ENCODE assay signal across 21 mouse cellular contexts in genomic region chr3:108879836-108880435, GRCm38 (mm10). TPM values are rescaled to one million over a fixed set of nuclear protein-coding genes. Genes with fewer than 3 reads are reported as not detected.
DNase-seq lines count a peak whose midpoint lies in the region; ATAC-seq and TF ChIP-seq lines count a peak whose summit lies in the region.
"Had no signal": no experiment of that assay in that cellular context is flagged by ENCODE, and none has a peak within 500 bp of the region (broad histone marks: within the 10 kb centered on the region; RNA-seq: fewer than 3 reads in every experiment).

No protein-coding gene starts in this region.

- H3K27ac ChIP-seq in lung, postnatal 0 days (ENCODE audit: low read length): peak overlapping the region; percentile 89
- H3K27ac ChIP-seq in bone marrow macrophage, adult 2 months (ENCODE audit: insufficient read depth, low read depth, low read length): peak overlapping the region; percentile 86
- peak overlapping the region; percentile 96 for H3K27ac ChIP-seq in olfactory bulb, adult 2 months (ENCODE audit: insufficient read depth, low read depth, low read length)
- H3K27ac ChIP-seq: forebrain, embryonic 10.5 days; liver, embryonic 13.5 days had no signal

- H3K9me3 ChIP-seq in lung, postnatal 0 days (ENCODE audit: low read length): no peaks in the 10 kb centered on the region
- H3K9me3 ChIP-seq: forebrain, embryonic 10.5 days; hindbrain, embryonic 10.5 days; liver, embryonic 13.5 days; megakaryocyte, embryonic 14.5 days had no signal

- H3K9ac ChIP-seq in lung, postnatal 0 days (replicated peaks; ENCODE audit: low read depth): no peak overlapping the region
- H3K9ac ChIP-seq: forebrain, postnatal 0 days; liver, embryonic 13.5 days had no signal

- TF ChIP-seq CTCF in lung, postnatal 0 days (IDR thresholded peaks at IDR 0.05): no peak
- no peak for TF ChIP-seq CTCF in lung, adult 2 months (IDR thresholded peaks at IDR 0.05; ENCODE audit: insufficient read depth, low read length)
- TF ChIP-seq CTCF in bone marrow macrophage, adult 2 months (IDR thresholded peaks at IDR 0.05; ENCODE audit: low read depth, low read length): no peak
- no peak for TF ChIP-seq CTCF in olfactory bulb, adult 2 months (IDR thresholded peaks at IDR 0.05; ENCODE audit: insufficient read depth, low read depth, low read length)

- peak; percentile 57; the same call in 1 of the 2 replicates for ATAC-seq in frontal cortex, adult (ENCODE audit: low TSS enrichment)
- no peak for ATAC-seq in lung, postnatal 0 days
- ATAC-seq: forebrain, postnatal 0 days; midbrain, embryonic 16.5 days had no signal

- no peak overlapping the region for H3K4me3 ChIP-seq in lung, postnatal 0 days (ENCODE audit: low read depth, low read length)
- H3K4me3 ChIP-seq in lung, adult 2 months (replicated peaks; ENCODE audit: extremely low read depth, low read depth, low read length): no peak overlapping the region
- peak overlapping the region; percentile 47; the same call in 1 of the 2 replicates for H3K4me3 ChIP-seq in bone marrow macrophage, adult 2 months (ENCODE audit: insufficient read depth, low read length)
- no peak overlapping the region for H3K4me3 ChIP-seq in olfactory bulb, adult 2 months (ENCODE audit: insufficient read depth, low read depth, low read length)
- H3K4me3 ChIP-seq: forebrain, embryonic 10.5 days; hindbrain, embryonic 10.5 days; liver, embryonic 13.5 days had no signal

- no peaks in the 10 kb centered on the region for H3K27me3 ChIP-seq in lung, postnatal 0 days (replicated peaks; ENCODE audit: insufficient read depth, low read length)
- H3K27me3 ChIP-seq: liver, embryonic 13.5 days; megakaryocyte, embryonic 14.5 days had no signal

- H3K36me3 ChIP-seq in lung, postnatal 0 days (ENCODE audit: insufficient read depth, low read length): no peaks in the 10 kb centered on the region
- H3K36me3 ChIP-seq: forebrain, embryonic 10.5 days; hindbrain, embryonic 10.5 days; liver, embryonic 13.5 days had no signal

- 31% methylated on average over 5 of the region's 5 CpGs for WGBS in lung, postnatal 0 days
- WGBS in lung, adult 2 months: 41% methylated on average over 5 of the region's 5 CpGs
- WGBS in olfactory bulb, adult 2 months: 29% methylated on average over 5 of the region's 5 CpGs

- no peak for TF ChIP-seq POLR2A in lung, adult 2 months (IDR thresholded peaks at IDR 0.05; ENCODE audit: borderline replicate concordance, extremely low read depth, low read depth, low read length)
- no peak for TF ChIP-seq POLR2A in bone marrow macrophage, adult 2 months (IDR thresholded peaks at IDR 0.05; ENCODE audit: borderline replicate concordance, low read depth, low read length)
- no peak for TF ChIP-seq POLR2A in olfactory bulb, adult 2 months (IDR thresholded peaks at IDR 0.05; ENCODE audit: insufficient read depth, low read depth, low read length)

- no peak for TF ChIP-seq EP300 in lung, postnatal 0 days (IDR thresholded peaks at IDR 0.05)

- DNase-seq in frontal cortex, postnatal 14 days (ENCODE audit: low spot score in 2 of 2): no peak
- DNase-seq in lung, postnatal 0 days (ENCODE audit: low spot score): peak; percentile 40
- no peak for DNase-seq in lung, adult 2 months
- DNase-seq in kidney, postnatal 25 days: no peak
- DNase-seq in layer of hippocampus, adult 11-12 months (ENCODE audit: low spot score): no peak
- DNase-seq: adrenal gland, adult 2 months; cerebellum, adult 9-11 months; forebrain, postnatal 0 days; gastrocnemius, adult 2 months; kidney, adult 9 months; liver, embryonic 13.5 days; right cerebral cortex, postnatal 4 days had no signal

- peaks cover 5% of the 10 kb centered on the region; the same call in 1 of the 2 replicates for H3K4me1 ChIP-seq in lung, postnatal 0 days (ENCODE audit: insufficient read depth, low read depth, low read length)
- peaks cover 6% of the 10 kb centered on the region; the same call in 1 of the 2 replicates for H3K4me1 ChIP-seq in lung, adult 2 months (ENCODE audit: control insufficient read depth, insufficient read depth, low read length)
- H3K4me1 ChIP-seq in bone marrow macrophage, adult 2 months (ENCODE audit: control insufficient read depth, insufficient read depth, low read length): peaks cover 56% of the 10 kb centered on the region
- peaks cover 24% of the 10 kb centered on the region for H3K4me1 ChIP-seq in olfactory bulb, adult 2 months (ENCODE audit: control insufficient read depth, insufficient read depth, low read length)

- H3K4me2 ChIP-seq in lung, postnatal 0 days (replicated peaks; ENCODE audit: low read depth, low read length): no peak overlapping the region

RNA-seq across cellular contexts. Expression of gene Fndc7, which starts 9.9 kb away (rescaled TPM):
- 1.7 and 1.9 TPM in 2 replicates for polyA plus RNA-seq in lung, postnatal 0 days (2015; fragmentation: Nextera tagmentation; extraction: Ambion mirVana)
- 1.3 and 1.7 TPM in 2 replicates for polyA plus RNA-seq in lung, adult 2 months (2012; rRNA removed)
- polyA plus RNA-seq in bone marrow macrophage, adult 2 months (2012; ENCODE audit: insufficient read depth, insufficient read length, missing spikeins): 0.51 and 1.0 TPM in 2 replicates
- not detected in 2 replicates for polyA plus RNA-seq in olfactory bulb, adult 2 months (2012; ENCODE audit: insufficient read depth, insufficient read length, low replicate concordance, missing spikeins)
- polyA plus RNA-seq: forebrain, embryonic 10.5 days; forebrain, postnatal 0 days; heart, postnatal 0 days; limb, embryonic 11.5 days had no signal

RNA-seq across cellular contexts. Expression of gene Prpf38b, which starts 31.6 kb away (rescaled TPM):
- polyA plus RNA-seq in lung, postnatal 0 days (2015; fragmentation: Nextera tagmentation; extraction: Ambion mirVana): 42.5 and 48.7 TPM in 2 replicates
- polyA plus RNA-seq in lung, adult 2 months (2012; rRNA removed): 48.9 and 64.0 TPM in 2 replicates
- 198 and 227 TPM in 2 replicates for polyA plus RNA-seq in bone marrow macrophage, adult 2 months (2012; ENCODE audit: insufficient read depth, insufficient read length, missing spikeins)
- polyA plus RNA-seq in olfactory bulb, adult 2 months (2012; ENCODE audit: insufficient read depth, insufficient read length, low replicate concordance, missing spikeins): not detected in 2 replicates

RNA-seq across cellular contexts. Expression of gene Stxbp3, which starts 39.6 kb away (rescaled TPM):
- polyA plus RNA-seq in lung, postnatal 0 days (2015; fragmentation: Nextera tagmentation; extraction: Ambion mirVana): 58.1 and 60.6 TPM in 2 replicates
- polyA plus RNA-seq in lung, adult 2 months (2012; rRNA removed): 7.4 and 14.6 TPM in 2 replicates
- polyA plus RNA-seq in bone marrow macrophage, adult 2 months (2012; ENCODE audit: insufficient read depth, insufficient read length, missing spikeins): 128 and 141 TPM in 2 replicates
- not detected in 2 replicates for polyA plus RNA-seq in olfactory bulb, adult 2 months (2012; ENCODE audit: insufficient read depth, insufficient read length, low replicate concordance, missing spikeins)

RNA-seq across cellular contexts. Expression of gene Henmt1, which starts 59.7 kb away (rescaled TPM):
- 0.23 and 0.30 TPM in 2 replicates for polyA plus RNA-seq in lung, postnatal 0 days (2015; fragmentation: Nextera tagmentation; extraction: Ambion mirVana)
- polyA plus RNA-seq in lung, adult 2 months (2012; rRNA removed): 0.19 TPM in 1 of 2 replicates, not detected in the other
- polyA plus RNA-seq in bone marrow macrophage, adult 2 months (2012; ENCODE audit: insufficient read depth, insufficient read length, missing spikeins): not detected in 2 replicates
- polyA plus RNA-seq in olfactory bulb, adult 2 months (2012; ENCODE audit: insufficient read depth, insufficient read length, low replicate concordance, missing spikeins): not detected in 2 replicates
- polyA plus RNA-seq: adrenal gland, adult 2 months; heart, postnatal 0 days had no signal
